Mouse (Mus musculus) myocyte (in vitro differentiated cells): ENCODE data around the gene Ccser1.

Source experiments
- MAX ChIP-seq: IDR thresholded peaks from one replicate; pipeline ENCODE4 v1.6.1; 2011; ENCODE audit warnings: low read depth, mild to moderate bottlenecking, control low read depth
- POLR2A ChIP-seq: IDR thresholded peaks from one replicate; pipeline ENCODE4 v1.6.1; 2011; ENCODE audit warnings: low read depth, mild to moderate bottlenecking, control low read depth, moderate library complexity; ENCODE audit not compliant: insufficient read length
- POLR2AphosphoS2 ChIP-seq: IDR thresholded peaks from one replicate; pipeline ENCODE4 v1.6.1; 2011; ENCODE audit warnings: low read depth, control low read depth; ENCODE audit not compliant: insufficient read length
- TCF12 ChIP-seq: IDR thresholded peaks from one replicate; pipeline ENCODE4 v1.6.1; 2011; ENCODE audit warnings: mild to moderate bottlenecking, control low read depth; ENCODE audit not compliant: poor library complexity, insufficient read depth, severe bottlenecking
- USF1 ChIP-seq: IDR thresholded peaks from one replicate; pipeline ENCODE4 v1.6.1; 2011; ENCODE audit warnings: low read depth, mild to moderate bottlenecking, control low read depth, moderate library complexity

DNA sequence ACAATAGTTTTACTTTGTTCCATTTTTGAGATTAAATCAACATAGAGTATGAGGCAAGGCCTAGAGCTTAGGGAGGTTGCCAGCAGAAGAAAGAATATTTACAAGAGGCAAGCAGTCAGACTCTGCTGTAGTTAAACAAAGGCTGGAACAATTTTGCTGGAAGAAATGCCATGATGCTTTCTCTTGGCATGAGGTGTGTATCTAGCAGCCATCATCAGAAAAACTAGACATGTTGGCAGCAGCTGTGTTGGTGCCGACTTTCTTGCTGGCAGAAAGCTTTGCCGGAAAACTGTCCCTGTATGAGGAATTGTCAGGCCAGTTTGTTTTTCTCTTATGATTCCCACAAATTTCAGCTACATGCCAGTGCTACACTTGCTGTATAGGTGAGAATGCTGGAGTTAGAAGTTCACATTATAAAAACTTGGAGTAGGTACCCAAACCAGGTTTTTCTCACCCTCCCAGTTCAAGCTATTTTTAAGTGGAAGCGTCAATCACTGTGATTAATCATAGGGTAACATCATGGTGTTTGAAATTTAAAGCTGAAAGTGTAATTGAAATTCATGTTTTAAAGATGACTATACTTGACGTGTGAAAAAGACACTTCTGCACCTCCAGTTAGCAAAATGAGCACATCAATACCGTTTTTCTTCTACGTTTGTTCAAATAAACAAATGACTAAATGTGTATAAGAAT is 1016.5 kb downstream of the Ccser1 start:
- no peak for TF ChIP-seq POLR2AphosphoS2
- TF ChIP-seq USF1: no peak
- TF ChIP-seq POLR2A: no peak
- TF ChIP-seq MAX: no peak
- TF ChIP-seq TCF12: no peak
